Mouse (Mus musculus) heart, postnatal 0 days (tissue): ENCODE data around the gene Vim.

Source experiments
- CTCF ChIP-seq: IDR thresholded peaks from 2 replicates; pipeline ENCODE4 v1.5.1; 2016; ENCODE audit warnings: antibody characterized with exemption, control low read depth, low read depth
- EP300 ChIP-seq: IDR thresholded peaks from 2 replicates; pipeline ENCODE4 v1.6.1; 2016; ENCODE audit warnings: antibody characterized with exemption, low read depth

DNA sequence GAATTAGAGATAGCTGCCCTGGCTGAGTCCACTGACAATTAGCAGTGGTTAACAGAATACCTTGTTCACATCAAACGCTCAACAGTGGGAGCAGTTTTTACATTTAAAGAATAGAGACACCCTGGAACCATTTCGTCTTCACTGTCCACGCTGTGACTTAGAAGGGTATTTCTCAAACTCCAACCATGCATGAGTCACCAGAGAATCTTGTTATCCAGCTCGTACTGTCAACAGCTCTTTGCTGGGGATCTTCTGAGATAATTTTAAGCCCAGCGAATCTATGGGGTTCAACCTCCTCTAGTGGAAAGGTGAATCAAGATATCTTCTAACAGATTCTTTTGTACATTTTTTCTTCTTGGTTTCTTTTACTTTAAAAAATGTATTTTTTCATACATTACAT, 24.4 kb downstream of the Vim start:
- TF ChIP-seq EP300 (no peak), CTCF (no peak)
